Mouse (Mus musculus): ENCODE data around the gene Rbbp5. TPM values are rescaled to one million over a fixed set of nuclear protein-coding genes. Genes with fewer than 3 reads are reported as not detected.
"Not testable (repeated sequence)": the region's sequence is repeated elsewhere in the genome, so short reads cannot be mapped to it uniquely, and the experiment has no call there.

Rbbp5 gene
- 10 to 100 TPM; 20.5 to 22.0 TPM for total RNA-seq (2021)

- DNase-seq = peak; percentile 93
Observed at GRCm38 (mm10) chr1:132476928-132477691, at the start of gene Rbbp5. Rbbp5 (plus strand) TSS chr1:132477365.

- no peak for DNase-seq
Observed at GRCm38 (mm10) chr1:132430818-132431217, 46.3 kb upstream of the Rbbp5 start.

GRCm38 (mm10) chr1:132431716-132432115 lies 45.4 kb upstream of the Rbbp5 start:
- DNase-seq = peak; percentile 44

- DNase-seq = no peak
Observed at GRCm38 (mm10) chr1:132433349-132433748, 43.8 kb upstream of the Rbbp5 start.

- no peak for DNase-seq
Observed at GRCm38 (mm10) chr1:132434032-132434431, 43.1 kb upstream of the Rbbp5 start.

- DNase-seq = peak; percentile 33
Observed at GRCm38 (mm10) chr1:132436320-132436958, 40.7 kb upstream of the Rbbp5 start.

- DNase-seq = no peak
Observed at GRCm38 (mm10) chr1:132436960-132437359, 40.2 kb upstream of the Rbbp5 start.

- no peak for DNase-seq
Observed at GRCm38 (mm10) chr1:132437389-132437788, 39.8 kb upstream of the Rbbp5 start.

GRCm38 (mm10) chr1:132440896-132441435 lies 36.2 kb upstream of the Rbbp5 start:
- DNase-seq = peak; percentile 13

GRCm38 (mm10) chr1:132449742-132450141 lies 27.4 kb upstream of the Rbbp5 start:
- DNase-seq = no peak

- DNase-seq = no peak
Observed at GRCm38 (mm10) chr1:132464651-132465050, 12.5 kb upstream of the Rbbp5 start.

- DNase-seq = peak; percentile 31
Observed at GRCm38 (mm10) chr1:132468926-132469325, 8.2 kb upstream of the Rbbp5 start.

GRCm38 (mm10) chr1:132469519-132469918 lies 7.6 kb upstream of the Rbbp5 start:
- DNase-seq = no peak

GRCm38 (mm10) chr1:132470031-132470430 lies 7.1 kb upstream of the Rbbp5 start:
- DNase-seq = not testable (repeated sequence)

- DNase-seq = no peak
Observed at GRCm38 (mm10) chr1:132471032-132471431, 6.1 kb upstream of the Rbbp5 start.

GRCm38 (mm10) chr1:132471499-132471898 lies 5.7 kb upstream of the Rbbp5 start:
- DNase-seq = no peak

- DNase-seq = no peak
Observed at GRCm38 (mm10) chr1:132472537-132472936, 4.6 kb upstream of the Rbbp5 start.

- DNase-seq = no peak
Observed at GRCm38 (mm10) chr1:132474496-132474895, 2.7 kb upstream of the Rbbp5 start.

- no peak for DNase-seq
Observed at GRCm38 (mm10) chr1:132476575-132476927, 614 bp upstream of the Rbbp5 start.

- no peak for DNase-seq
Observed at GRCm38 (mm10) chr1:132479438-132479837, 2.3 kb downstream of the Rbbp5 start.

- DNase-seq = no peak
Observed at GRCm38 (mm10) chr1:132481619-132482018, 4.5 kb downstream of the Rbbp5 start.

- DNase-seq = no peak
Observed at GRCm38 (mm10) chr1:132483234-132483633, 6.1 kb downstream of the Rbbp5 start.

- no peak for DNase-seq
Observed at GRCm38 (mm10) chr1:132483759-132484158, 6.6 kb downstream of the Rbbp5 start.

GRCm38 (mm10) chr1:132500535-132500934 lies 23.4 kb downstream of the Rbbp5 start:
- DNase-seq = no peak

All from heart, postnatal 4 days (tissue).